Mouse (Mus musculus) retina, embryonic 14.5 days (tissue): Measurements from ENCODE around the gene Fhad1.

Experiments
- DNase-seq: peaks from one replicate; pipeline ENCODE4 v3.0.0-alpha.2; 2015; ENCODE audit warnings: low spot score

Gene Fhad1

GRCm38 (mm10) chr4:141931526-141931925 lies 83.4 kb downstream of the Fhad1 start:
- DNase-seq: no peak

DNA sequence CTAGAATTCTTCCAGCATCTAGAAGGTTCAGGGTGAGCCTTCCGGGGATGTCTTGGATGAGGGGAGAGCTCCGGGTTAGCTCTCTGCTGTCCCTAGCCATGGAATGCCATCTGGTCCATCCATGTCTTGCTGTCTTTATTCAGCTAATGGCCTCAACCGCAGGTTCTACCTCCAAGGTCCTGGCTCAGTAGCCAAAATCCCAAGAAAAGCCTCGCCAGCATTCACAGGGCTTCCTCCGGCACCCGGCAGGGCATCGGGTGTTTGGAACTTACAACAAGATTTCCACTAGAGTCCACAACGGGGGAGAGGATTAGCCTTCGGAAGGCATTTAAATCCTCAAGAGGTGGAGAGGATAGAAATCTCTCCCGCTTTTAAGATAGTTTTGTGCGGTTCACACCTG lies 84.9 kb downstream of the Fhad1 start:
- DNase-seq: no peak

- no peak for DNase-seq
Measured at GRCm38 (mm10) chr4:141928881-141929281, 86.0 kb downstream of the Fhad1 start.

DNA sequence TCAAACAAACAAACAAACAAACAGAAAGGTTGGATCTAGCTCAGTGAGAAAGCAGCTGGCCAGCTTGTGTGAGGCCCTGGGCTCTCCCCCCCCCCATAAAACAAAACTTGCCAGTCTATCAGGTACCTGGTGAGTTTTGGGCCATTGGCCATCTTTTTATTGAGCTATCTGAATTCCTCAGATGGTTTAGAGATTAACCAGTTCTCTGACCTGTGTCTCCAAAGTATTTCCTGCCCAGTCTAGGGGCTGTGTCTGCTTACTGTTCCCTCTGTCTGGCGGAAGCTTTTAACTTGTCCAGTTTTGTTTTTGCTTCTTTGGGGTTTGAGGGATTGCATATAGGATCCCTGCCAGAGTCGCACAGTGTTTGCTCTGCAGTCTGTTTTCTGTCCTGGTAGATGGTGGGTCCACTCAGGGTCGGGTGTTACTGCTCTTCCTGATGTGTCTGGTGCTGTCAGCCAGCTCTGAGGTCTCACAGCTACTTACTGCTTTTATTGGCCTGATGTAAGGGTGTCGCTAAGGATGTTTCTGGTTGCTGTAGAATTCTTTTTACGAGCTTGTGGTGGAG lies 89.0 kb downstream of the Fhad1 start:
- DNase-seq: no peak

GRCm38 (mm10) chr4:141923961-141924360 lies 90.9 kb downstream of the Fhad1 start:
- no peak for DNase-seq

DNA sequence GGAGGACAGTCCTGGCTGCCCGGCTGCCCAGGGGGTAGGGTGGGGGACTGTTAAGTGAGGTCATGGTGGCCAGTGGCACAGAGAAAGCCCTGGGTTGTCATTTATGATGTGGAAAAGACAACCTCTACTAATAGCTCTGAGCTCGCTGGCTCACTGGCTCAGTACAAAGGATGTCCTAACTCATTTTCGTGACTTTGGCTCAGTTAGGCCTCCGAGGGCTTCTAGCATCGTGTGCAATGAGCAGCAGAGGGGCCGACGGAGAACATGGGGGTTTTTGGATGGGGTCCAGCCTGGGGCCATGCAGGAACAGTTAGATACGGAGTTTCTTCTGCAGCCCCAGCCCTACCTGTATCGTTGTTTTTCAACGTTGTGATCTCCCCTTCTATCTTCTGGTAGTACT lies 94.5 kb downstream of the Fhad1 start:
- peak; percentile 76 for DNase-seq

- no peak for DNase-seq
Measured at GRCm38 (mm10) chr4:141917735-141918419, 97.0 kb downstream of the Fhad1 start.

- DNase-seq: no peak
Measured at GRCm38 (mm10) chr4:141914040-141914439, 100.8 kb downstream of the Fhad1 start.

- DNase-seq: no peak
Measured at GRCm38 (mm10) chr4:141913201-141913993, 101.5 kb downstream of the Fhad1 start.

DNA sequence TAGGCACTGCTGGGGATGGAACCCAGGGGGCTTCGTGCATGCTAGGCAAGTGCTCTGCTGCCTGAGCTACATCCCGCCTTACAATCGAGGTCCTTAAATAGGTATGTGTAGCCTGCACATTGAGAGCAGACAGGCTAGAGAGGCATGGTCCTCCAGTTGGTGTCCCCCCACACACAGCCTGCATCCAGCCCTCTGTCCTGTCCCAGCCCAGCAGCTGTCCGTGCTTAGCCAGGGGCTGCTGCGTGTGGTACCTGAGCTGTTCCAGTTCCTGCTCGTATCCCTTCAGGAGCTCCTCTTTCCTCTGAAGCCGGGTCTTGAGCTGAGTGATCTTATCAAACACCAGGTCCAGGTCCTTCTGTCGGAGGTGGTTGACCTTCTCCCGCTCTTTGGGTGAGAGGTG lies 110.2 kb downstream of the Fhad1 start:
- no peak for DNase-seq

GRCm38 (mm10) chr4:141902479-141902858 lies 112.4 kb downstream of the Fhad1 start:
- DNase-seq: no peak

DNA sequence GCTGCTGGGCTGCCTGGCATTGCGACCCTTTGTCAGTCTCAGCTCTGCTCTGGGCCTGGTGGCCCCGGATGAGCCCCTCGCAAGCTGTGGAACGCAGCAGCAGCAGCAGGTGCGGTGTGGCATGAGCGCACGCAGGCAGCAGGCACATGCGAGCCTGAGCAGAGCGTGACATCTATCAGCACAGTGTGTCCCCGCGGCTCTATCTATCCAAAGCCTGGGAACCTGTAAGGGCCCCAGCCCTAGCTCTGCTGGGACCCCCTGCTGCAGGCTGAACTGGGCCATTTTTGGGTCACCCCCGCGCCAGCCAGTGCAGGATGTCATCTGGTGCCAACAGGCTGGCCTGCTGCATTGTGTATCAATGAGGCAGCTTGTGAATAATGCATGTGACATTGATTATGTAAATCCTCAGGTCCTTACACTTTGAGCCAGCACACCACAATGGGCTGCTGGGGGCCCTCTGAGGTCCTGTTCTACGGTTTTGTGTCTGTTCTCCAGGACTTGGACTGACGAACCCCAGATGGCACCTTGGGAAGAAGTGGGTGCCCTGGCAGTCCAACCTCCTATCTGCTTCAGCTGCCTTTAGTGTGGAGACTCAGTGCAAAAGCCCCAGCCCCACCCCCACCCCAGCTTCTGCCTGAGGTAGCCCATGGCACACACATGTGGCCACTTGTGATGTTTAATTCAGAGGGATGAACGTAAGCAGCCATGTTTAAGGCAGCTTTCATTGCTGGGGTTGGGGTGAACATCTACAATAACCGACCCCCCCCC lies 113.0 kb downstream of the Fhad1 start:
- peak; percentile 55 for DNase-seq

GRCm38 (mm10) chr4:141900421-141900820 lies 114.5 kb downstream of the Fhad1 start:
- no peak for DNase-seq

GRCm38 (mm10) chr4:141899936-141900335 lies 114.9 kb downstream of the Fhad1 start:
- DNase-seq: peak; percentile 34

DNA sequence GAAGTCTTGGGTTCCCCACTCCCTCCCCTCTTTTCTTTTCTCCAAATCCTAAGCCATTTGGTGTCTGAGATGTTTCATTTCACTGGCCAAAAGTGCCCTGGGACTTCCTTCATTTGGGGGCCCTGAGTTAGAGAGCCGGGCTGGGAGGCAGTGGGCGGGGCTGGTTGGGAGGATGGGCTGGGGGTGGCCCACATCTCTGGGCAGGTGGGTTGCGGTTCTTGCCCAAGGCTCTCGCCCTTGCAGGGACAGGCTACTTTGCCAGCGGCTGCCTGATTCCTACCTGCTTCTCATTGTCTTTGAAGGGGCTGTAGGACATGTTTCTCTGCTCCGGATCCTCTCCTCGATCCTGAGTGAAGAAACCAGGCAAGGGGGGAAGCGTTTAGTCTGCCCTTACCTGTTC lies 116.0 kb downstream of the Fhad1 start:
- DNase-seq: no peak

DNA sequence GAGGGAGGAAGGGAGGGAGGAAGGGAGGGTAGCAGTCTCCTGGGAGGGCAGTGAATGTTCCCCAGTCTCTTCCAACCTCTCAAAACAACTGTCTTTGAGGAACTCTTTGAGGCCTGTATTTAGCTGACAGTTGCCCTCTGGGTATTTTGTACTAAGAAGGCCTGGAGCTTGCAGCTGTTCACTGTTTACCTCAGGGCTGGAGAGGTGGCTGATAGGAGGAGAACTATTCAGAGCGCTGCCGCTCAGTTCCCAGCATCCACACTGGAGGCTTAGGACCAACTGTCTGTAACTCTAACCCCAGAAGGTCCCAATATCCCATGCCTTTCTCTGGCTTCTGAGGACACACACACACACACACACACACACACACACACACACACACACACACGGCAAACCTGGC lies 117.0 kb downstream of the Fhad1 start:
- DNase-seq: no peak

GRCm38 (mm10) chr4:141897225-141897624 lies 117.7 kb downstream of the Fhad1 start:
- DNase-seq: no peak

DNA sequence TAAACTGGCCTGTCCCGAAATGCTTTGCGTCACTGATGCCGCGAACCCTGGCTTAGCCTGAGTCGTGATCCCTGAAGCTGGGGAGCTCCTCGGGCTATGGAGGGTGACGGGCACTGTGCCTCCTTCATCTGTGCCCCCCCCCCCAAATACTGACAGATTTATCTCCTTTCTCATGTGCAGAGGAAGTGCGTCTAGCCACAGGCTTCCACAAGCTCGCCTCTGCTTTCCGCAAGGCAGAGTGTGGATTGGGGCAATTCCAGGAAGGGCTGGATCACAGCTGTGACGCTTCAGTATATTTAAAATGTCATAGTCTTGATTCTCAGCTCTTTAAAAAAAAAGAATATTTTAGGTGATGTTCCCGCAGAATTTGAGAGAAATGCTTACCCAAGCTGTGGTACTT lies 119.1 kb downstream of the Fhad1 start:
- no peak for DNase-seq

DNA sequence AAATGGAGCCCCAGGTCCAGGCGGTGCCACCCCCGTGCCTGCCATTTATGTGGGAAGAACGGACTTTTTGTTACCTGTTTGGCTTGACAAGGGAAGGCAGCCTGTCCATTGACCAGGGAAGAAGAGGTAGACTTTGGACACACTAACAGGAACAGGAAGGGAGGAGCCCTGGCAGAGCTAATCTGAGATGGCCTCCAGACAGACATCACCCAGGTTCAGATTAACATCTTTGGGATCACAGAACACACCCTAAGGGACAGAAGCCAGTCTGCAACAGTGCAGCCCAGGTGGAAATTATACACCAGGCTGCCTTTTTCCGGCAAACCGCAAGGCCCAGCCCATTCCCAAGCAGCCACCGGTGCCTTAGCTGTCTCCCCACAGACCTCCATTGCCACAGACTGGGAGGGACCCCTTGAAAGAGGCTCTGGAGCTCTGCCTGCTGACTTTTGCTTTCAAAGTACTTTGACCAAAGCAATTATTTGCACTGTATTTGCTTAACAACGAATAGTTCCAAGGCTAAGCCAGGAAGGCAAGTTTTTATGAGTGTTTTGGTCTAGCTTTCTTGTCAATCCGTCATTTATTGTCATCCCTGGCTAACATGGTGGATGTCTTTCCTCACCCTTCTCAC lies 121.6 kb downstream of the Fhad1 start:
- no peak for DNase-seq

- DNase-seq: no peak
Measured at GRCm38 (mm10) chr4:141886385-141886968, 128.4 kb downstream of the Fhad1 start.

GRCm38 (mm10) chr4:141885451-141885850 lies 129.4 kb downstream of the Fhad1 start:
- DNase-seq: no peak

DNA sequence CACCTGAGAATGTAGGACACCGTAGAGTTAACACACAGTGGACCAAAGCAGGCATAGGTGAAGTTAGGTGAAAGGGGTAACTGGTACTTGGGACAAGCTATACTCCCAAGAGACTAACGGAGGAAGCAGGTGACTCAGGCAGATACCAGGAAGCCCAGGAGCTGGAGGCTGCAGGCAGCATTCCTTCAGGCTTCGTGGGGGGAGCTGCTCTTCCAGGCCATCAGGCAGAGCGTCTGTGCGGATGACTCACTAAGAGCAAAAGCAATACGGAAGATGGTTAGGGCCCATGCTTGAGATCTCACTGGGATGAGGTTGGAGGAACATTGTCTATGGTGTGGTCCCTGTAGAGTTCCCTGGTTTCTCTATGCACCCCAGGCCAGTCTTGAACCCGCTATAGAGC lies 132.0 kb downstream of the Fhad1 start:
- no peak for DNase-seq
